Mouse (Mus musculus) layer of hippocampus, adult 2 months (tissue): Measurements from ENCODE around the gene Ninj2. TPM values are rescaled to one million over a fixed set of nuclear protein-coding genes. Genes with fewer than 3 reads are reported as not detected.
A peak's percentile ranks its signal among the peaks of the same experiment; 100 is the strongest.

Experiments used
- DNase-seq, 2 experiments: peaks; one replicate each; pipeline ENCODE4 v3.0.0; 2022; ENCODE audit warnings: low spot score in 2 of 2
- H3K27ac ChIP-seq: fragments of 200-600 bp; 2 replicates; pipeline ENCODE4 v1.8.1; 2022
- H3K4me3 ChIP-seq: fragments of 200-600 bp; 2 replicates; pipeline ENCODE4 v1.8.1; 2022; ENCODE audit warnings: mild to moderate bottlenecking
- CTCF ChIP-seq: fragments of 200-600 bp; conservative IDR thresholded peaks from 2 replicates; pipeline ENCODE4 v1.8.1; 2022; ENCODE audit warnings: antibody characterized with exemption, mild to moderate bottlenecking, moderate library complexity
- total RNA-seq, 2 experiments: library from RNA; stranded (reverse); gene quantifications; 2 replicates each; pipeline ENCODE4 v1.2.3; 2021

Gene Ninj2
- total RNA-seq, 2 experiments from 2014 or later = 0.74 to 0.91 TPM

- Histone ChIP-seq H3K27ac (peak overlapping the region; percentile 59), H3K4me3 (no peak overlapping the region; the same call in 1 of the 2 replicates)
- peak; percentile 3 to 17 for DNase-seq
- TF ChIP-seq CTCF = no peak
Measured at GRCm38 (mm10) chr6:120192211-120192870, 99.2 kb downstream of the Ninj2 start.

GRCm38 (mm10) chr6:120193174-120193573 is 100.0 kb downstream of the Ninj2 start:
- H3K4me3 ChIP-seq = no peak overlapping the region
- DNase-seq = peak; percentile 78 to 79
- H3K27ac ChIP-seq = peak overlapping the region; percentile 2; the same call in 1 of the 2 replicates
- TF ChIP-seq CTCF = peak; percentile 91

GRCm38 (mm10) chr6:120193793-120194192 is 100.6 kb downstream of the Ninj2 start:
- no peak for TF ChIP-seq CTCF
- Histone ChIP-seq H3K4me3 (no peak overlapping the region), H3K27ac (no peak overlapping the region)
- DNase-seq = no peak

GRCm38 (mm10) chr6:120194305-120194704 is 101.2 kb downstream of the Ninj2 start:
- no peak for DNase-seq
- Histone ChIP-seq H3K27ac (no peak overlapping the region), H3K4me3 (no peak overlapping the region)
- TF ChIP-seq CTCF = no peak

- Histone ChIP-seq H3K27ac (no peak overlapping the region), H3K4me3 (no peak overlapping the region)
- DNase-seq = no peak
- TF ChIP-seq CTCF = no peak
Measured at GRCm38 (mm10) chr6:120194963-120195362, 101.8 kb downstream of the Ninj2 start.

GRCm38 (mm10) chr6:120196837-120197236 is 103.7 kb downstream of the Ninj2 start:
- peak; percentile 67 for TF ChIP-seq CTCF
- peak in 1 of 2 experiments; percentile 33 for DNase-seq

GRCm38 (mm10) chr6:120197964-120198363 is 104.8 kb downstream of the Ninj2 start:
- Histone ChIP-seq H3K4me3 (no peak overlapping the region), H3K27ac (no peak overlapping the region)
- peak; percentile 95 for TF ChIP-seq CTCF
- DNase-seq = peak; percentile 48 to 80

More at GRCm38 (mm10) chr6:120196837-120197236, 103.7 kb downstream of the Ninj2 start:
- Histone ChIP-seq H3K27ac (no peak overlapping the region), H3K4me3 (no peak overlapping the region)

GRCm38 (mm10) chr6:120199638-120200394 is 106.7 kb downstream of the Ninj2 start:
- no peak overlapping the region for H3K27ac ChIP-seq
- H3K4me3 ChIP-seq = no peak overlapping the region
- no peak for DNase-seq
- TF ChIP-seq CTCF = peak; percentile 37

GRCm38 (mm10) chr6:120201956-120202355 is 108.8 kb downstream of the Ninj2 start:
- Histone ChIP-seq H3K4me3 (no peak overlapping the region), H3K27ac (no peak overlapping the region)
- DNase-seq = no peak
- no peak for TF ChIP-seq CTCF

- Histone ChIP-seq H3K4me3 (no peak overlapping the region), H3K27ac (no peak overlapping the region)
- no peak for DNase-seq
- no peak for TF ChIP-seq CTCF
Measured at GRCm38 (mm10) chr6:120202406-120202805, 109.3 kb downstream of the Ninj2 start.

- Histone ChIP-seq H3K4me3 (no peak overlapping the region), H3K27ac (no peak overlapping the region)
- no peak for TF ChIP-seq CTCF
- DNase-seq = no peak
Measured at GRCm38 (mm10) chr6:120206586-120206985, 113.4 kb downstream of the Ninj2 start.

GRCm38 (mm10) chr6:120211536-120211935 is 118.4 kb downstream of the Ninj2 start:
- Histone ChIP-seq H3K27ac (no peak overlapping the region), H3K4me3 (no peak overlapping the region)
- no peak for DNase-seq
- no peak for TF ChIP-seq CTCF

GRCm38 (mm10) chr6:120216702-120217101 is 123.6 kb downstream of the Ninj2 start:
- H3K4me3 ChIP-seq = no peak overlapping the region
- no peak for TF ChIP-seq CTCF
- DNase-seq = no peak
- no peak overlapping the region for H3K27ac ChIP-seq
